Mouse (Mus musculus): ENCODE measurements at regions not wholly inside any gene's neighbourhood (a gene's known extent, or its start where the extent isn't known, plus 50 kb on each side); places are given as distances from the start of the nearest gene placed in this dataset.

GRCm38 (mm10) chr5:57396376-57396775, 321.4 kb upstream of the Pcdh7 start:
- TF ChIP-seq POLR2A (IDR thresholded peaks at IDR 0.05; ENCODE audit: borderline replicate concordance, extremely low read depth, insufficient read depth, insufficient read length, poor library complexity, severe bottlenecking) (no peak), CTCF (IDR thresholded peaks at IDR 0.05; ENCODE audit: borderline replicate concordance, extremely low read depth, insufficient read depth, insufficient read length) (no peak)
- DNase-seq (ENCODE audit: low read depth): peak; percentile 4

- peak; percentile 53 for DNase-seq (ENCODE audit: low read depth)
- TF ChIP-seq CTCF (IDR thresholded peaks at IDR 0.05; ENCODE audit: borderline replicate concordance, extremely low read depth, insufficient read depth, insufficient read length): no peak
- TF ChIP-seq POLR2A (IDR thresholded peaks at IDR 0.05; ENCODE audit: borderline replicate concordance, extremely low read depth, insufficient read depth, insufficient read length, poor library complexity, severe bottlenecking): no peak
Measured at GRCm38 (mm10) chr5:57418216-57418615, 299.6 kb upstream of the Pcdh7 start.

GRCm38 (mm10) chr5:57451050-57451449, 266.7 kb upstream of the Pcdh7 start:
- DNase-seq (ENCODE audit: low read depth): no peak
- TF ChIP-seq CTCF (IDR thresholded peaks at IDR 0.05; ENCODE audit: borderline replicate concordance, extremely low read depth, insufficient read depth, insufficient read length) (no peak), POLR2A (IDR thresholded peaks at IDR 0.05; ENCODE audit: borderline replicate concordance, extremely low read depth, insufficient read depth, insufficient read length, poor library complexity, severe bottlenecking) (no peak)

GRCm38 (mm10) chr5:57451504-57451903, 266.3 kb upstream of the Pcdh7 start:
- no peak for DNase-seq (ENCODE audit: low read depth)
- TF ChIP-seq CTCF (IDR thresholded peaks at IDR 0.05; ENCODE audit: borderline replicate concordance, extremely low read depth, insufficient read depth, insufficient read length): no peak
- TF ChIP-seq POLR2A (IDR thresholded peaks at IDR 0.05; ENCODE audit: borderline replicate concordance, extremely low read depth, insufficient read depth, insufficient read length, poor library complexity, severe bottlenecking): no peak

- TF ChIP-seq CTCF (IDR thresholded peaks at IDR 0.05; ENCODE audit: borderline replicate concordance, extremely low read depth, insufficient read depth, insufficient read length) (no peak), POLR2A (IDR thresholded peaks at IDR 0.05; ENCODE audit: borderline replicate concordance, extremely low read depth, insufficient read depth, insufficient read length, poor library complexity, severe bottlenecking) (no peak)
- DNase-seq (ENCODE audit: low read depth): peak; percentile 91
Measured at GRCm38 (mm10) chr5:57474978-57475377, 242.8 kb upstream of the Pcdh7 start.

- no peak for DNase-seq (ENCODE audit: low read depth)
- TF ChIP-seq CTCF (IDR thresholded peaks at IDR 0.05; ENCODE audit: borderline replicate concordance, extremely low read depth, insufficient read depth, insufficient read length) (no peak), POLR2A (IDR thresholded peaks at IDR 0.05; ENCODE audit: borderline replicate concordance, extremely low read depth, insufficient read depth, insufficient read length, poor library complexity, severe bottlenecking) (no peak)
Measured at GRCm38 (mm10) chr5:57477860-57478259, 239.9 kb upstream of the Pcdh7 start.

Data from brain, embryonic 14.5 days (tissue).